8 mouse cellular contexts compared by ENCODE assay signal in genomic region chr3:52196936-52197246, GRCm38 (mm10).
DNase-seq lines count a peak whose midpoint lies in the region; ATAC-seq lines count a peak whose summit lies in the region.

No protein-coding gene starts in this region.

- peaks cover 23% of the 10 kb centered on the region for H3K4me1 ChIP-seq in heart, embryonic 12.5 days (replicated peaks)
- H3K4me1 ChIP-seq in forebrain, embryonic 13.5 days: peaks cover 12% of the 10 kb centered on the region
- peaks cover 26% of the 10 kb centered on the region for H3K4me1 ChIP-seq in midbrain, embryonic 10.5 days

- no peak overlapping the region for H3K27ac ChIP-seq in heart, embryonic 12.5 days (ENCODE audit: poor library complexity, severe bottlenecking)
- peak overlapping the region; percentile 81 for H3K27ac ChIP-seq in forebrain, embryonic 13.5 days
- H3K27ac ChIP-seq in midbrain, embryonic 10.5 days (replicated peaks): peak overlapping the region; percentile 97

- H3K36me3 ChIP-seq in heart, embryonic 12.5 days: no peaks in the 10 kb centered on the region
- H3K36me3 ChIP-seq in forebrain, embryonic 13.5 days (ENCODE audit: poor library complexity, severe bottlenecking): no peaks in the 10 kb centered on the region
- H3K36me3 ChIP-seq in midbrain, embryonic 10.5 days: no peaks in the 10 kb centered on the region

- peak overlapping the region; percentile 87; the same call in 1 of the 2 replicates for H3K4me2 ChIP-seq in heart, embryonic 12.5 days
- H3K4me2 ChIP-seq in forebrain, embryonic 13.5 days: peak overlapping the region; percentile 77

- no peak overlapping the region for H3K4me3 ChIP-seq in heart, embryonic 12.5 days
- H3K4me3 ChIP-seq in forebrain, embryonic 13.5 days: no peak overlapping the region
- peak overlapping the region; percentile 60; the same call in 1 of the 2 replicates for H3K4me3 ChIP-seq in midbrain, embryonic 10.5 days

- no peak overlapping the region for H3K9ac ChIP-seq in heart, embryonic 12.5 days
- H3K9ac ChIP-seq in forebrain, embryonic 13.5 days: peak overlapping the region; percentile 59

- WGBS in heart, embryonic 12.5 days: 62% methylated on average over 2 of the region's 2 CpGs
- 59% methylated on average over 2 of the region's 2 CpGs for WGBS in forebrain, embryonic 13.5 days
- WGBS in midbrain, embryonic 10.5 days: 74% methylated on average over 2 of the region's 2 CpGs

- no peaks in the 10 kb centered on the region for H3K27me3 ChIP-seq in heart, embryonic 12.5 days (replicated peaks)
- H3K27me3 ChIP-seq in forebrain, embryonic 13.5 days: no peaks in the 10 kb centered on the region
- H3K27me3 ChIP-seq in midbrain, embryonic 10.5 days (ENCODE audit: low read depth, poor library complexity, severe bottlenecking): peaks cover 14% of the 10 kb centered on the region

- no peaks in the 10 kb centered on the region for H3K9me3 ChIP-seq in heart, embryonic 12.5 days (replicated peaks)
- no peaks in the 10 kb centered on the region for H3K9me3 ChIP-seq in forebrain, embryonic 13.5 days (replicated peaks)
- H3K9me3 ChIP-seq in midbrain, embryonic 10.5 days (replicated peaks): no peaks in the 10 kb centered on the region

- DNase-seq in heart, adult 18-20 months: no peak
- peak; percentile 17 for DNase-seq in 416B (ENCODE audit: low read depth)
- DNase-seq in midbrain, embryonic 10.5 days (ENCODE audit: low spot score): no peak
- no peak for DNase-seq in thymus, postnatal 25 days
- DNase-seq in spleen, adult 18-20 months: no peak

- no peak for ATAC-seq in heart, embryonic 12.5 days (ENCODE audit: insufficient number of reproducible peaks, low FRiP score)
- ATAC-seq in forebrain, embryonic 13.5 days: no peak; the same call in 1 of the 2 replicates
- no peak for ATAC-seq in monocyte, adult 5-6 weeks (replicated peaks; ENCODE audit: insufficient number of reproducible peaks, low FRiP score, low TSS enrichment, poor library complexity, severe bottlenecking)
